Mouse (Mus musculus) CD4-positive, CD25-positive, alpha-beta regulatory T cell, adult 2 months (primary cell): ENCODE measurements around the gene Krtap19-1.

Experiments
- DNase-seq: peaks from one replicate; pipeline ENCODE4 v3.0.0-alpha.2; 2012; ENCODE audit warnings: low read depth, low spot score

The Krtap19-1 gene

DNA sequence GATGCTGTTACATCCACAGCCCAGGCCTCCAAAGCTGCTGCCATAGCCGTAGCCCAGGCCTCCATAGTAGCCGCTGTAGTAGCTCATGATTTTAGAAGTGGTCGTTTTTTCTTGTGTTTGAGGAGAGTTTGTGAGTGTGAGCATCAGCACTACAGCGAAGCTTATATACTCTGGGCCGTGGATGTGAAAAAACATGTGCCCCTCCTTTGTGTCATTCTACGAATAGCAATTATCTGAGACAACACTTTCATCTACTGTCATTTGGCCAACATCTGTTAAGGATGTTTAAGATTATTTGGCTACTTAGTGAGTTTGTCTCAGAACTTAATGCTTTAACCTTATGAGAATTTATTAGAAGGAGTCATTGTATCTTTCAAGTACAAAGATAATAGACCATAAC, at the start of gene Krtap19-1:
TSS of gene Krtap19-1 (minus strand) at position 101 of the 400 bp plus-strand sequence.
- no peak for DNase-seq

DNA sequence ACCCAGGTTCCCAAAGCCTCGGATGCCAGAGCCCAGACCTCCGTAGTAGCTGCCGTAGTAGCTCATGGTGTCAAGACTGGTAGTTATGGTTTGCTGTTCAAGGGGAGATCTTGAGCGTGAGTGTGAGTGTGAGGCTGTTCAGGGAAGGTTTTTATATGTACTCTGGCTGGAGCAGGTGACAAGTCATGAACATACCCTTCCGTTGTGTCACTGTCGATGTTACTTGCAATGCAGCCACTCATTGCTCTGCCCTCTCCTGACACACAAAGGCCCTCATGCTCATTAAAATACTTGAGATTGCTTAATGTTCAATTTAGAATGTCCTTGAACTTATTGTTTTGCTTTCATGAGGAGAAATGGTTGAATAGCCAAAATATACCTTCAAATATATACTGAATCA, 27.1 kb upstream of the Krtap19-1 start, which contains the start of gene Krtap19-5:
TSS of gene Krtap19-5 (minus strand) at position 101 of the 400 bp plus-strand sequence.
- no peak for DNase-seq

DNA sequence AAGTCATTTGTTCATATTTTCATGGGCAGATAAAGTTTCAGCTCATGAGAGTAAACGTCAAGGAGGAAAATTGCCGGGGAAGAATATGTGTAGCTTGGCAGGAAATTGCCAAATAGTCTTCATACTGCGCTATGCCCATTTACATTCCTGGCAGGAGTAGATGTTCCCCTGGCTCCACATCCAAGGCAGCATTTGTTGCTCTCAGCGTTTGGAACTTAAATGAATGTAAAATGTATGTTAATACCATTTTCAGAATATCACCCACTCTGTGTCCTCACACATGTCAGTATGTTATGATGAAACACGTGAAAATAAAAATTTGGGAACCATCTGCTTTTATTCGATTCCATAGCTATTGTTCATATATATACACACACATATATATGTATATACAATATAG, 17.7 kb upstream of the Krtap19-1 start:
- no peak for DNase-seq

DNA sequence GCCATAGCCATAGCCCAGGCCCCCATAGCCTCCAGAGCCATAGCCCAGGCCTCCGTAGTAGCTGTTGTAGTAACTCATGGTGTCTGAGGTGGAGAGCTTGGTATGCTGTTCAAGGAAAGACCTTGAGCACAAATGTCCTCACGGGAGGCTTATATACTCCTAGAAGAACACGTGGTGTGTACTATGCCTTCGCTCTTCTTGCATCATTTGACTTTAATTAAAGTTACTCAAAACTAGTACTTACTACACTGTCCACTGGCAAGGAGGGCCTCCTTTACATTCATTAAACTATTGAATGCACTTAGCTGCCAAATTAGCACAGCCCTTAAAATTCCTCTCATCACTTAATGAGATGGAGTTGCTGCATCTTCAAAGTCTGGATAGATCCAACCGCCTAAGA, 15.8 kb upstream of the Krtap19-1 start, which contains the start of gene Krtap19-4:
TSS of gene Krtap19-4 (minus strand) at position 101 of the 400 bp plus-strand sequence.
- no peak for DNase-seq

DNA sequence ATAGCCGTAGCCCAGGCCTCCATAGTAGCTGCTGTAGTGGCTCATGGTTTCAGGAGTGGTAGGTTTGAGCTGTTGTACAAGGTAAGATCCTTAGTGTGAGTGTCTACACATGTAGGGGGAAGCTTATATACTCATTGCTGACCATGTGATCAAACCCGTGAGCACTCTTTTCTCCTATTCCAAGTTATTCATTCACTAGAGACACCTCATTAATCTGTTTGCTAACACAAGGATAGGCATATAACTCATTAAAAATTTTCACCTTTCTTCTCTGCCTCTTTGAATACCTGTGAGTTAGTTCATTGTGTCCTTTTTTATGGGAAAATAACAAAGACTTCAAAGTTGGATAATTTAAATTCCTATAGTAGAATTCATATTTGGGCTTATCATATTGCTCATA, 8.7 kb upstream of the Krtap19-1 start, which contains the start of gene Krtap19-3:
TSS of gene Krtap19-3 (minus strand) at position 101 of the 400 bp plus-strand sequence.
- DNase-seq = no peak

DNA sequence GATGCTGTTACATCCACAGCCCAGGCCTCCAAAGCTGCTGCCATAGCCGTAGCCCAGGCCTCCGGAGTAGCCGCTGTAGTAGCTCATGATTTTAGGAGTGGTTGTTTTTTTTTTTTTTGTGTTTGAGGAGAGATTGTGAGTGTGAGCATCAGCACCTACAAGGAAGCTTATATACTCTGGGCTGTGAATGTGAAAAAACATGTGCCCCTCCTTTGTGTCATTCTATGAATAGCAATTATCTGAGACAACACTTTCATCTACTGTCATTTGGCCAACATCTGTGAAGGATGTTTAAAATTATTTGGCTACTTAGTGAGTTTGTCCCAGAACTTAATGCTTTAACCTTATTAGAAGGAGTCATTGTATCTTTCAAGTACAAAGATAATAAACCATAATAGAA, 5.0 kb upstream of the Krtap19-1 start, which contains the start of gene Krtap19-2:
TSS of gene Krtap19-2 (minus strand) at position 101 of the 400 bp plus-strand sequence.
- no peak for DNase-seq

DNA sequence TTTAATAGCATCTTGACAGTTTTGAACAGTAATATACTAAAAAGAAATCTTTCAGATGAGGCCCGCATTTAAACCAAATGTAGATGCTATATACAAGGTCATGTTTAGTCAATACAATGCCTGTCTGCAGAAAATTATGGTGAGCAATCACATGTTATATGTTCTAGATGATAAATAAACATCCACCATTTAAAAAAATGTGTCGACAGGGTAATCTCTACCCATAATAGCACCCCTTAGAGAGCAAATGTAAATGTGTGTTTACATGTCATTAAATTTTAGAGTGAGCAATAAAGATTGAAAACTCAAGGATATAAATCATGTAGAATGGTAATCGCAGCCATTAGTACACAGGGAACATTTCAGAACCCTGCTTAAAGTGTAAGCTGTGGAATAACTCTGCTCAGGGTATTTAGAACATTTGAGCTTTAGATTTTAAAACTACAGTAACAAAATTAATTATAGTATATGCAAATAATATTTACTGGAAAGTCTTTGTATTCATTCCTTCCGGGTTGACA, 4.3 kb downstream of the Krtap19-1 start:
- no peak for DNase-seq

DNA sequence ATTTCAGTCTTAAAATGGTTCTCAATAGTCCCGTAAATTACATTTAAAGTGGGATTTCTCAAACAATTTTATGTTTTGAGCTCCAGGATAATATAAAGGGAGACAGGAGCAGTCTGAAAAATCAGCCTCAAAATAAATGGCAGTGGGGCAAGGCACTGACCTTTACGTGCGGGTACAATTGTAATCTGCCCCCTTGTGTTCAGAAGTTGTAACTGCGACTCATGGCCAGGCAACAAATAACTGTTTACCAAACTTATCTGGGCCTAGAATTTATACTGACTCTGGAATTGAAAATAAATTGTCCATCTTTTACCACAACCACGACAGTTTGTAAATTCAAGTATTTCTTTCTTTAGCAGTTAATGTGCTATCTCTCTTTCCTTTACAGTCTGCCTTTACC, 17.8 kb downstream of the Krtap19-1 start:
- peak; percentile 31 for DNase-seq

DNA sequence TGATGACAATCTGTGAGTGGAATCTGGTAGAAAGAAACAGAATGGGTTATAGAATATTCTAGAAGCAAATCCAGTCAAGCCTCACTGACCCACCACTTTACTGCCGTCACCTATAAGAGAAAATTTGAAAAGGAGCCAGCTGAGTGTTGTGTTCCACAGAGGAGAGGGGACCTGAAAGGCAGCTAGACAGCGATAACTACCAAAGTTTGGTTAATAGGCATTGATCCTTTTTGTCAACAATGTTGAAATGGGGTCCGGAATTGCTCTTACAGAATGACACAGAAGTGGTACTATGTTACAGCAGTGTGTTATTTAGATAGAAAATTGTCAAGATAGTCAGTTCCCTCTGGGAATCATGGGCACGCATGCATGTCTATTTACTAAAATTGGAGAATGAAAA, 20.7 kb downstream of the Krtap19-1 start:
- no peak for DNase-seq

DNA sequence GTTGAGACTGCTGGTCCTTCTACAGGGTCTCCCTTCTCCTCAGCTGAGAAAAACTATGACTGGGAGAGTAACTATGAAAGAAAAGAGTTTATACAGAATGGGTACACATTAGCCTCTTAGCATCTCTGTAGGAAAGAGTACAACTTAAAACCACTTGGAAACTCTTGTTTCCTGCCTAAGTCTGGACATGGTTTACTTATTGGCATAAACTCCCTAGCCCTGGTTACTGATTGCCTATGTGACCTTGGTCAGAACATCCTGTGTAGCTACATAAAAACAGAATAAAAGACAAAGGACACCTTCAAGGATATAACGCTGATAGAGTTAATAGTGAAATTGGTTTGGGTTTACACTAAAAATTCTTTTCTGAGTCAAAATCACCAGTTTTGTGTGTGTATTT, 21.8 kb downstream of the Krtap19-1 start:
- no peak for DNase-seq

DNA sequence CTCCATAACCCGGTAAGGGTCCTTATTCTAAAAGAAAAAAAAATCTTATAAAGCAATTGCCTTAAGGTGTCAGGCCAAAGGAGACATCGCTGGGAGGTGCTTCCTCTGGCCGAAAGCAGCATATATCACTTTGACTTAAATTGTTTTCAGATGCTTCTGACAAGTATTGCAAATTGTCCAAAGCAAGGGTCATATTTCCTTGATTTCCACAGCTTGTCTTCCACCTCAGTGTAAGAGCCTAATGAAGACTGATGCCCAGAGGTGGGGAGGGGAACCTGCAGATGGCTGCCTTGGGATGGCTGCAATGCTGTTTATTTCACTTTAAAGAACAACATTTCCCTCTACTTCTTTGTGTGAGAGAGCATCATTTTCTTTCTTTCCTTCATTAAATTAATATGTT, 42.2 kb downstream of the Krtap19-1 start:
- DNase-seq = no peak

DNA sequence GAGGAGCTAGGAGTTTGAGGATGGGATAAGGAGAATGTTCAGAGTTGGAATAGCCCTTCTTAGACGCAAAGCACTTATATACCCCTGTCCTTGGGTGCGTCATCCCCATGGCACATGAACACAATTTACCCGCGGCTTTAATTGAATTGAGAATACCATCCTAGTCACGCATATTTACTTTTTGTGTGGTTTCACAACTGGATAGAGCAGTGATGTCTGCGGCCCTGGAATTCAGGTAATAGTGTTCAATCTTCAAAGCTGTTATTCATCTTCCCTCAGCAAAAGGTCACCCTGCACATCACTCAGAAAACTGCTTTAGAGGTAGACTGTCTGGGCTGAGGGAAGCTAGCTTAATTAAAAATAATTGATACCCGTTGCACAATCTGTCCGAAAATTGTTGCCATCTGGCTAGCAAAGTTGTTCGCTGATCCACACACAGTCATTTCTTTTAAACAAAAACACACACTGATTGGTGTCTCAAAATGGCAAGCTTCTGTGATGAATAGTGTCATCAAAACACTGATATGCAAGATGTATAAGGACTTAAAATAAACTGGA, 43.0 kb downstream of the Krtap19-1 start, which contains the start of gene Krtap14:
TSS of gene Krtap14 (minus strand) at position 51 of the 558 bp plus-strand sequence.
- DNase-seq = no peak

DNA sequence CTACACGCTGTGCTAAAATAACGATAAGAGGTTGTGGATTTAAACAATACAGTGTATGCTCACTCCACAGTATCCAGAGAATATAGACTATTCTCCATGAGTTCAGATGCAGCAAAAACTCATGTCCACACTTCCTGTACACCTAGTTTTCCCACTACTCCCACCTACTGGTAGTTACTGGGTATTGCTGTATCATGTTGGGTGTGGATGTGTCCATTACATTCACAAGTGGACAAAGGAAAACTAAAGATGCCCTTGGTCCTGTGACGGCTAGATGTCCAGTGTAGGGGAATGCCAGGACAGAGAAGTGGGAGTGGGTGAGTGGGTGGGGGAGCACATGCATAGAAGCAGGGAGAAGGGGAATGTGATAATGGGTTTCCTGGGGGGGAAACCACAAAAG, 45.5 kb downstream of the Krtap19-1 start:
- peak; percentile 19 for DNase-seq

DNA sequence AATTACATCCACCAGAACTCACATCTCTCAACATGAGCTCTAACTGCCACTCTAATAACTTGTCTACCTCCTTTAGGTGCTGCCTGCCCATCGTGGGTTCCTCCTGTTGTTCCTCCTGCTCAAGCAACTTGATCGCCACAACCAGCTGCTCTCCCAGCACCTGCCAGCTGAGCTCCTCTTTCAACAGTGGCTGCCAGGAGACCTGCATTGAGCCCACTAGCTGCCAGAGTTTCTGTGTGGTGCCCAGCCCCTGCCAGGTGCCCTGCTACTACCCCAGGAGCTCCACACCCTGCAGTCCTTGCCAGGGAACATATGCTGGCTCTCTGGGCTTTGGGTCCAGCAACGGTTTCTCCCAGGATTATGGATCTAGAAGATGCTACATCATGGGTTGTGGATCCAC, 49.1 kb downstream of the Krtap19-1 start, which contains the start of gene Krtap15:
TSS of gene Krtap15 (plus strand) at position 150 of the 400 bp plus-strand sequence.
- no peak for DNase-seq
